Mouse (Mus musculus): ENCODE data around the gene Max. TPM values are rescaled to one million over a fixed set of nuclear protein-coding genes. Genes with fewer than 3 reads are reported as not detected.
A peak's percentile ranks its signal among the peaks of the same experiment; 100 is the strongest.

The Max gene
- polyA plus RNA-seq, 1 experiment, result 151 TPM

- WGBS, result 90% methylated on average over 10 of the region's 10 CpGs
- Histone ChIP-seq H3K27ac (ENCODE audit: control insufficient read depth, insufficient read depth, low read depth, low read length, poor library complexity) (no peak overlapping the region), H3K4me1 (ENCODE audit: control insufficient read depth, insufficient read depth, low read length) (peaks cover 5% of the 10 kb centered on the region), H3K4me3 (replicated peaks; ENCODE audit: control insufficient read depth, low read depth, low read length) (no peak overlapping the region)
- TF ChIP-seq CTCF (IDR thresholded peaks at IDR 0.05; ENCODE audit: control insufficient read depth, insufficient read depth, low read length) (no peak; the same call in 1 of the 2 replicates), POLR2A (IDR thresholded peaks at IDR 0.05; ENCODE audit: borderline replicate concordance, control insufficient read depth, low read depth, low read length) (no peak)
These were observed 67.0 kb downstream of the Max start for GRCm38 (mm10) chr12:76894792-76895559.

GRCm38 (mm10) chr12:76892910-76893695 lies 68.9 kb downstream of the Max start:
- H3K27ac ChIP-seq (ENCODE audit: control insufficient read depth, insufficient read depth, low read depth, low read length, poor library complexity), result peak overlapping the region; percentile 14
- WGBS, result 67% methylated on average over 16 of the region's 16 CpGs
- H3K4me3 ChIP-seq (replicated peaks; ENCODE audit: control insufficient read depth, low read depth, low read length), result no peak overlapping the region
- H3K4me1 ChIP-seq (ENCODE audit: control insufficient read depth, insufficient read depth, low read length), result peaks cover 6% of the 10 kb centered on the region
- TF ChIP-seq POLR2A (IDR thresholded peaks at IDR 0.05; ENCODE audit: borderline replicate concordance, control insufficient read depth, low read depth, low read length), result no peak
- TF ChIP-seq CTCF (IDR thresholded peaks at IDR 0.05; ENCODE audit: control insufficient read depth, insufficient read depth, low read length), result no peak

GRCm38 (mm10) chr12:76891160-76891559 lies 70.8 kb downstream of the Max start:
- H3K4me1 ChIP-seq (ENCODE audit: control insufficient read depth, insufficient read depth, low read length), result peaks cover 12% of the 10 kb centered on the region
- TF ChIP-seq CTCF (IDR thresholded peaks at IDR 0.05; ENCODE audit: control insufficient read depth, insufficient read depth, low read length) (no peak), POLR2A (IDR thresholded peaks at IDR 0.05; ENCODE audit: borderline replicate concordance, control insufficient read depth, low read depth, low read length) (no peak)
- WGBS, result 85% methylated on average over 3 of the region's 3 CpGs
- no peak overlapping the region for H3K27ac ChIP-seq (ENCODE audit: control insufficient read depth, insufficient read depth, low read depth, low read length, poor library complexity)
- H3K4me3 ChIP-seq (replicated peaks; ENCODE audit: control insufficient read depth, low read depth, low read length), result no peak overlapping the region

GRCm38 (mm10) chr12:76889404-76890184 lies 72.4 kb downstream of the Max start:
- 87% methylated on average over 11 of the region's 11 CpGs for WGBS
- no peak overlapping the region for H3K27ac ChIP-seq (ENCODE audit: control insufficient read depth, insufficient read depth, low read depth, low read length, poor library complexity)
- H3K4me1 ChIP-seq (ENCODE audit: control insufficient read depth, insufficient read depth, low read length), result peaks cover 12% of the 10 kb centered on the region
- H3K4me3 ChIP-seq (replicated peaks; ENCODE audit: control insufficient read depth, low read depth, low read length), result no peak overlapping the region
- peak; percentile 24; the same call in 1 of the 2 replicates for TF ChIP-seq CTCF (IDR thresholded peaks at IDR 0.05; ENCODE audit: control insufficient read depth, insufficient read depth, low read length)
- TF ChIP-seq POLR2A (IDR thresholded peaks at IDR 0.05; ENCODE audit: borderline replicate concordance, control insufficient read depth, low read depth, low read length), result no peak

- Histone ChIP-seq H3K4me1 (ENCODE audit: control insufficient read depth, insufficient read depth, low read length) (peaks cover 9% of the 10 kb centered on the region), H3K27ac (ENCODE audit: control insufficient read depth, insufficient read depth, low read depth, low read length, poor library complexity) (no peak overlapping the region), H3K4me3 (replicated peaks; ENCODE audit: control insufficient read depth, low read depth, low read length) (no peak overlapping the region)
- TF ChIP-seq POLR2A (IDR thresholded peaks at IDR 0.05; ENCODE audit: borderline replicate concordance, control insufficient read depth, low read depth, low read length) (no peak), CTCF (IDR thresholded peaks at IDR 0.05; ENCODE audit: control insufficient read depth, insufficient read depth, low read length) (no peak)
- WGBS, result 91% methylated on average over 12 of the region's 12 CpGs
These were observed 74.1 kb downstream of the Max start for GRCm38 (mm10) chr12:76887941-76888340.

Other genes starting within 250 kb of the Max start
- gene Churc1, start 196.7 kb downstream of the Max start, polyA plus RNA-seq (2011; ENCODE audit: insufficient read depth, insufficient read length, low replicate concordance, missing spikeins), result 24.8 and 32.2 TPM in 2 replicates
- 12.5 and 15.7 TPM in 2 replicates for gene Fntb, start 196.6 kb downstream of the Max start, polyA plus RNA-seq (2011; ENCODE audit: insufficient read depth, insufficient read length, low replicate concordance, missing spikeins)
- gene Gpx2, start 166.6 kb downstream of the Max start, polyA plus RNA-seq (2011; ENCODE audit: insufficient read depth, insufficient read length, low replicate concordance, missing spikeins), result 1.6 TPM in 1 of 2 replicates, not detected in the other
- 2.4 TPM in 1 of 2 replicates, not detected in the other for gene Rab15, start 139.3 kb downstream of the Max start, polyA plus RNA-seq (2011; ENCODE audit: insufficient read depth, insufficient read length, low replicate concordance, missing spikeins)